26 mouse cellular contexts compared by ENCODE assay signal in the genomic region with DNA sequence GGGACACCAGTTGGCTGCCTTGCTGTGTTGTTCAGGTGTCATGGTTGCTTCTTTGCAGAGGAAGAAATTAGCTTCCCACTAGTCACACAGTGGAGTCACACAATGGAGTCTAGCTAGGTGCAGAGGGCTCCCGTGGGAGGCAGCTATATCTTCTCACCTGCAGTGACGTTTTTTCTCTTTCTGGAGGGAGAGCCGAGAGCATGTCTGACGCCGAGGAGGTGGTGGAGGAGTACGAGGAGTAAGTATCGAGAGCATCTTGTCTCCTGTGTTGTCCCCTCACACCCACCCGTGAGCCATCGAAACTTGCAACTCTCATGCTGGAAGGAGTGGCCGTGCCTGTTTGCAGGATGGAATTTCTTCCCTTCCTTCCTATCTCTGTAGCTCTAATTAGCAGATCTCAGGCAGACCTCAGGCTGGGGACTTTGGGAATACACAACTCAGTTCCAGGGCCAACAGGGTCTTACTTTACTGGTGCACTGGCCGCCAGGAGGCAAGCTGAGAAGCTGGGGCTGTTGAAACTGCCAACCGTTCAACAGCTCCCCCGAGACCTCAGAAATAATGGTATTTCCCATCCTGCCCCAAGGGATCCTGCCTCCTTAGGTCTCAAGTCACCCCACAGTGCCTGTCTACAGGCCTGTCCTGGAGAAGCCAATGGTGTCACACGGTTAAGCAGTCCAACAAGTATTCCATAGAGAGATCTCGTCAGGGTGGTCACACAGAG. TPM values are rescaled to one million over a fixed set of nuclear protein-coding genes. Genes with fewer than 3 reads are reported as not detected.
DNase-seq lines count a peak whose midpoint lies in the region; ATAC-seq and TF ChIP-seq lines count a peak whose summit lies in the region.
"Had no signal": no experiment of that assay in that cellular context is flagged by ENCODE, and none has a peak within 500 bp of the region (broad histone marks: within the 10 kb centered on the region; RNA-seq: fewer than 3 reads in every experiment).

No protein-coding gene starts in this region.

- H3K36me3 ChIP-seq in heart, adult 2 months (ENCODE audit: control insufficient read depth, insufficient read depth, low read length), result peaks cover 8% of the 10 kb centered on the region
- no peaks in the 10 kb centered on the region for H3K36me3 ChIP-seq in kidney, postnatal 0 days (ENCODE audit: insufficient read depth, low read length)
- H3K36me3 ChIP-seq in kidney, adult 2 months (ENCODE audit: control insufficient read depth, insufficient read depth, low read length), result no peaks in the 10 kb centered on the region
- no peaks in the 10 kb centered on the region for H3K36me3 ChIP-seq in limb, embryonic 10.5 days
- no peaks in the 10 kb centered on the region for H3K36me3 ChIP-seq in stomach, postnatal 0 days (ENCODE audit: control insufficient read depth, insufficient read depth, low read length)
- H3K36me3 ChIP-seq: embryonic facial prominence, embryonic 15.5 days; hindbrain, embryonic 13.5 days; limb, embryonic 12.5 days; midbrain, embryonic 13.5 days; neural tube, embryonic 12.5 days had no signal

- ATAC-seq in kidney, postnatal 0 days (replicated peaks; ENCODE audit: low FRiP score, low read depth), result no peak
- no peak for ATAC-seq in stomach, postnatal 0 days (ENCODE audit: low FRiP score, low TSS enrichment)
- ATAC-seq: forebrain, embryonic 14.5 days; midbrain, embryonic 13.5 days had no signal

- peak; percentile 63 for TF ChIP-seq POLR2A in heart, adult 2 months (IDR thresholded peaks at IDR 0.05; ENCODE audit: insufficient read depth, low read depth, low read length)
- TF ChIP-seq POLR2A in kidney, adult 2 months (IDR thresholded peaks at IDR 0.05; ENCODE audit: low read depth, low read length), result no peak

- no peak for TF ChIP-seq CTCF in heart, adult 2 months (IDR thresholded peaks at IDR 0.05)
- peak; percentile 15; the same call in 1 of the 2 replicates for TF ChIP-seq CTCF in kidney, postnatal 0 days (IDR thresholded peaks at IDR 0.05; ENCODE audit: low read depth)
- TF ChIP-seq CTCF in kidney, adult 2 months (conservative IDR thresholded peaks at IDR 0.05; ENCODE audit: insufficient read depth, insufficient read length, low read depth, low read length), result no peak
- TF ChIP-seq CTCF in stomach, postnatal 0 days (IDR thresholded peaks at IDR 0.05; ENCODE audit: low read depth), result no peak

- H3K79me2 ChIP-seq in heart, adult 2 months (replicated peaks; ENCODE audit: control insufficient read depth, insufficient read depth, low read length), result no peaks in the 10 kb centered on the region

- 35% methylated on average over 15 of the region's 15 CpGs for whole genome bisulfite sequencing in heart, adult 2 months
- 46% methylated on average over 15 of the region's 15 CpGs for WGBS in kidney, postnatal 0 days
- WGBS in kidney, adult 2 months, result 51% methylated on average over 15 of the region's 15 CpGs
- 69% methylated on average over 15 of the region's 15 CpGs for WGBS in limb, embryonic 10.5 days
- 66% methylated on average over 15 of the region's 15 CpGs for WGBS in stomach, postnatal 0 days

- H3K9me3 ChIP-seq in kidney, postnatal 0 days (replicated peaks; ENCODE audit: low read length), result no peaks in the 10 kb centered on the region
- H3K9me3 ChIP-seq in limb, embryonic 10.5 days (replicated peaks), result no peaks in the 10 kb centered on the region
- no peaks in the 10 kb centered on the region for H3K9me3 ChIP-seq in stomach, postnatal 0 days (ENCODE audit: control insufficient read depth, low read length)
- H3K9me3 ChIP-seq: embryonic facial prominence, embryonic 15.5 days; hindbrain, embryonic 13.5 days; limb, embryonic 12.5 days; midbrain, embryonic 13.5 days; neural tube, embryonic 12.5 days had no signal

- no peaks in the 10 kb centered on the region for H3K27me3 ChIP-seq in heart, adult 2 months (ENCODE audit: control insufficient read depth, insufficient read depth, low read length)
- H3K27me3 ChIP-seq in kidney, postnatal 0 days (ENCODE audit: insufficient read depth, low read length), result no peaks in the 10 kb centered on the region
- no peaks in the 10 kb centered on the region for H3K27me3 ChIP-seq in kidney, adult 2 months (replicated peaks; ENCODE audit: control insufficient read depth, insufficient read depth, low read length)
- H3K27me3 ChIP-seq in limb, embryonic 10.5 days (ENCODE audit: low read depth, poor library complexity, severe bottlenecking), result 0 out of 2 replicates have a peak, but pooled peaks cover 4% of the 10 kb centered on the region
- H3K27me3 ChIP-seq in stomach, postnatal 0 days (ENCODE audit: control insufficient read depth, insufficient read depth, low read length), result no peaks in the 10 kb centered on the region
- H3K27me3 ChIP-seq: embryonic facial prominence, embryonic 15.5 days; hindbrain, embryonic 13.5 days; limb, embryonic 12.5 days; midbrain, embryonic 13.5 days; neural tube, embryonic 12.5 days had no signal

- intact Hi-C loops in heart, adult 2 months (cut with DNase I), result no loop called here

- peak overlapping the region; percentile 41; the same call in 1 of the 2 replicates for H3K4me3 ChIP-seq in heart, adult 2 months
- no peak overlapping the region for H3K4me3 ChIP-seq in kidney, postnatal 0 days (replicated peaks; ENCODE audit: low read depth, low read length)
- no peak overlapping the region for H3K4me3 ChIP-seq in kidney, adult 2 months (ENCODE audit: insufficient read depth, low read depth, low read length)
- no peak overlapping the region for H3K4me3 ChIP-seq in limb, embryonic 10.5 days
- H3K4me3 ChIP-seq in stomach, postnatal 0 days (ENCODE audit: low read depth, low read length), result no peak overlapping the region
- H3K4me3 ChIP-seq: embryonic facial prominence, embryonic 15.5 days; hindbrain, embryonic 13.5 days; layer of hippocampus, adult 2 months; limb, embryonic 12.5 days; midbrain, embryonic 13.5 days; neural tube, embryonic 12.5 days had no signal

- peak overlapping the region; percentile 24 for H3K9ac ChIP-seq in heart, adult 2 months (ENCODE audit: low read depth, low read length)
- H3K9ac ChIP-seq in kidney, postnatal 0 days (ENCODE audit: low read depth, low read length), result no peak overlapping the region
- no peak overlapping the region for H3K9ac ChIP-seq in stomach, postnatal 0 days (ENCODE audit: low read length)
- H3K9ac ChIP-seq: embryonic facial prominence, embryonic 15.5 days; hindbrain, embryonic 13.5 days; limb, embryonic 12.5 days; midbrain, embryonic 13.5 days; neural tube, embryonic 12.5 days had no signal

- peak overlapping the region; percentile 54 for H3K27ac ChIP-seq in heart, adult 2 months
- H3K27ac ChIP-seq in kidney, postnatal 0 days, result no peak overlapping the region
- no peak overlapping the region for H3K27ac ChIP-seq in kidney, adult 2 months (ENCODE audit: insufficient read depth, low read depth, low read length)
- H3K27ac ChIP-seq in limb, embryonic 10.5 days, result 0 out of 2 replicates have a peak overlapping the region, but pooled peaks have one; percentile 12
- H3K27ac ChIP-seq in stomach, postnatal 0 days (replicated peaks), result no peak overlapping the region
- H3K27ac ChIP-seq: embryonic facial prominence, embryonic 15.5 days; hindbrain, embryonic 13.5 days; layer of hippocampus, adult 2 months; limb, embryonic 12.5 days; midbrain, embryonic 13.5 days; neural tube, embryonic 12.5 days had no signal

- peak; percentile 52; the same call in 1 of the 2 replicates for TF ChIP-seq EP300 in heart, adult 2 months (IDR thresholded peaks at IDR 0.05; ENCODE audit: insufficient read depth, low read depth, low read length)
- no peak for TF ChIP-seq EP300 in stomach, postnatal 0 days (optimal IDR thresholded peaks at IDR 0.05)

- DNase-seq in heart, adult 2 months, result no peak
- DNase-seq in heart, adult 8-10 months (ENCODE audit: low spot score), result no peak
- no peak for DNase-seq in kidney, postnatal 0 days (ENCODE audit: low spot score)
- DNase-seq in kidney, adult 2 months, result no peak
- peak; percentile 65 for DNase-seq in brain, adult 2 months (ENCODE audit: low read depth, low spot score)
- DNase-seq in limb, embryonic 10.5 days (ENCODE audit: low spot score), result no peak
- DNase-seq in stomach, postnatal 0 days (ENCODE audit: low spot score), result no peak
- no peak for DNase-seq in layer of hippocampus, adult 9-11 months
- DNase-seq: adrenal gland, postnatal 14 days; cerebellum, adult 9-10 months; gastrocnemius, postnatal 10 days; kidney, adult 8-10 months; kidney, postnatal 14 days; layer of hippocampus, postnatal 36 days; lung, adult 18-20 months; lung, postnatal 10 days; thymus, postnatal 14 days had no signal

- peaks cover 7% of the 10 kb centered on the region for H3K4me1 ChIP-seq in heart, adult 2 months (ENCODE audit: control insufficient read depth, insufficient read depth, low read length)
- H3K4me1 ChIP-seq in kidney, postnatal 0 days (replicated peaks; ENCODE audit: insufficient read depth, low read length), result 0 out of 2 replicates have a peak, but pooled peaks cover 1% of the 10 kb centered on the region
- no peaks in the 10 kb centered on the region for H3K4me1 ChIP-seq in kidney, adult 2 months (ENCODE audit: control insufficient read depth, insufficient read depth, low read length)
- H3K4me1 ChIP-seq in limb, embryonic 10.5 days, result peaks cover 32% of the 10 kb centered on the region
- H3K4me1 ChIP-seq in stomach, postnatal 0 days (replicated peaks; ENCODE audit: control insufficient read depth, insufficient read depth), result no peaks in the 10 kb centered on the region
- H3K4me1 ChIP-seq: midbrain, embryonic 13.5 days; neural tube, embryonic 12.5 days had no signal

- H3K4me2 ChIP-seq in kidney, postnatal 0 days (ENCODE audit: low read length), result no peak overlapping the region
- no peak overlapping the region for H3K4me2 ChIP-seq in stomach, postnatal 0 days (replicated peaks; ENCODE audit: low read depth)
- H3K4me2 ChIP-seq: embryonic facial prominence, embryonic 15.5 days; hindbrain, embryonic 13.5 days; limb, embryonic 12.5 days; liver, embryonic 11.5 days; midbrain, embryonic 13.5 days; neural tube, embryonic 12.5 days had no signal

RNA-seq across cellular contexts. Expression of gene Tnnt2, which starts 4.7 kb away (rescaled TPM):
- total RNA-seq in heart, adult 2 months (2021), result 1,000 to 10,000 TPM; 8,290 to 9,301 TPM
- polyA plus RNA-seq in heart, adult 2 months (2012; rRNA removed), result 3,392 and 4,661 TPM in 2 replicates
- total RNA-seq in heart, adult 8-10 months (2022), result over 10,000 TPM in 2 of 4 experiments, 1,000 to 10,000 TPM in 2; 8,821 to 11,650 (median 10,060) TPM
- 2.0 and 5.7 TPM in 2 replicates for polyA plus RNA-seq in kidney, postnatal 0 days (2015; fragmentation: Nextera tagmentation; extraction: Ambion mirVana)
- polyA plus RNA-seq in kidney, adult 2 months (2012; rRNA removed), result 0.44 and 1.0 TPM in 2 replicates
- polyA plus RNA-seq in limb, embryonic 10.5 days (2016; fragmentation: Nextera tagmentation; extraction: Ambion mirVana), result 2.1 and 4.0 TPM in 2 replicates
- polyA plus RNA-seq in stomach, postnatal 0 days (2015; fragmentation: Nextera tagmentation; extraction: Ambion mirVana), result 36.4 and 39.9 TPM in 2 replicates
- total RNA-seq: monocyte, adult 5-6 weeks had no signal

RNA-seq across cellular contexts. Expression of gene Lad1, which starts 22.4 kb away (rescaled TPM):
- 1 to 10 TPM; 7.2 to 7.3 TPM for total RNA-seq in heart, adult 2 months (2021)
- polyA plus RNA-seq in heart, adult 2 months (2012; rRNA removed), result 13.2 and 16.2 TPM in 2 replicates
- 1 to 10 TPM; 5.0 to 8.6 (median 5.5) TPM for total RNA-seq in heart, adult 8-10 months (2022)
- 28.4 and 33.2 TPM in 2 replicates for polyA plus RNA-seq in kidney, postnatal 0 days (2015; fragmentation: Nextera tagmentation; extraction: Ambion mirVana)
- polyA plus RNA-seq in kidney, adult 2 months (2012; rRNA removed), result 114 and 145 TPM in 2 replicates
- 5.1 and 6.0 TPM in 2 replicates for polyA plus RNA-seq in limb, embryonic 10.5 days (2016; fragmentation: Nextera tagmentation; extraction: Ambion mirVana)
- polyA plus RNA-seq in stomach, postnatal 0 days (2015; fragmentation: Nextera tagmentation; extraction: Ambion mirVana), result 128 and 140 TPM in 2 replicates
- total RNA-seq: adrenal gland, postnatal 14 days; monocyte, adult 5-6 weeks had no signal

Comparison
In these comparisons a context has a peak if more than half of its experiments do, and no peak if none do; other contexts are left out.
1. H3K27ac ChIP-seq: peak in heart, adult 2 months (single experiment) and limb, embryonic 10.5 days (single experiment); none in kidney, postnatal 0 days (single experiment), kidney, adult 2 months (single experiment) and stomach, postnatal 0 days (single experiment).
2. RNA of gene Tnnt2, which starts 4.7 kb away (polyA plus RNA-seq): 3,392 to 4,661 TPM in heart, adult 2 months; 36.4 to 39.9 TPM in stomach, postnatal 0 days, 2.0 to 5.7 TPM in kidney, postnatal 0 days, 2.1 to 4.0 TPM in limb, embryonic 10.5 days and 0.44 to 1.0 TPM in kidney, adult 2 months; every median in the first group is over 10 times any median in the second.